Mouse (Mus musculus) neural tube, embryonic 11.5 days (tissue): ENCODE measurements around the gene Ak1. TPM values are rescaled to one million over a fixed set of nuclear protein-coding genes. Genes with fewer than 3 reads are reported as not detected.

Experiments
- ATAC-seq: fragments of 200-750 bp; cut with Nextera tagmentation; 2 replicates; pipeline ENCODE4 v1.8.0; 2017; ENCODE audit warnings: moderate number of reproducible peaks, mild to moderate bottlenecking, moderate TSS enrichment, moderate library complexity; ENCODE audit not compliant: insufficient read depth, low FRiP score, low TSS enrichment
- DNase-seq: peaks from one replicate; pipeline ENCODE4 v3.0.0-alpha.2; 2015; ENCODE audit warnings: low spot score
- H3K27ac ChIP-seq: fragments of 300-500 bp; sonication (generic); 2 replicates; pipeline ENCODE4 v1.5.1; 2014; ENCODE audit warnings: low read depth, mild to moderate bottlenecking, low read length
- H3K27me3 ChIP-seq: fragments of 300-500 bp; sonication (generic); 2 replicates; pipeline ENCODE4 v1.6.1; 2014; ENCODE audit warnings: mild to moderate bottlenecking, low read length, mixed read lengths; ENCODE audit not compliant: control insufficient read depth, insufficient read depth
- H3K36me3 ChIP-seq: fragments of 300-500 bp; sonication (generic); 2 replicates; pipeline ENCODE4 v1.6.1; 2014; ENCODE audit warnings: mild to moderate bottlenecking, low read length, moderate library complexity, mixed read lengths; ENCODE audit not compliant: control insufficient read depth, insufficient read depth
- H3K4me1 ChIP-seq: fragments of 300-500 bp; sonication (generic); 2 replicates; pipeline ENCODE4 v1.6.1; 2014; ENCODE audit warnings: low read length, mixed read lengths; ENCODE audit not compliant: control insufficient read depth, insufficient read depth
- H3K4me2 ChIP-seq: fragments of 300-500 bp; sonication (generic); 2 replicates; pipeline ENCODE4 v1.6.1; 2014; ENCODE audit warnings: low read depth, mild to moderate bottlenecking, moderate library complexity
- H3K4me3 ChIP-seq: fragments of 300-500 bp; sonication (generic); 2 replicates; pipeline ENCODE4 v1.5.1; 2014; ENCODE audit warnings: low read depth, low read length
- H3K9ac ChIP-seq: fragments of 300-500 bp; sonication (generic); 2 replicates; pipeline ENCODE4 v1.6.1; 2014; ENCODE audit warnings: mild to moderate bottlenecking, low read length
- H3K9me3 ChIP-seq: fragments of 300-500 bp; sonication (generic); 2 replicates; pipeline ENCODE4 v1.6.1; 2016; ENCODE audit warnings: low read length; ENCODE audit not compliant: control insufficient read depth
- WGBS: fragments of 180-500 bp; shearing (Covaris S2); extraction: QIAGEN DNeasy Blood & Tissue Kit; methylation state at CpG from one replicate; pipeline ENCODE4 v1.1.7; 2014; 5-methylcytosine and 5-hydroxymethylcytosine counted together
- polyA plus RNA-seq: library from polyadenylated mRNA; unstranded; fragments of >200 nt; fragmentation: Nextera tagmentation; extraction: Ambion mirVana; gene quantifications from 2 replicates; pipeline ENCODE4 v1.2.1, GENCODE M21; 2014

Ak1 gene
- polyA plus RNA-seq, 1 experiment from 2014 or later = 33.0 TPM

- 90% methylated on average over 5 of the region's 5 CpGs for WGBS
- DNase-seq = no peak
- no peak overlapping the region for H3K27ac ChIP-seq
Measured at GRCm38 (mm10) chr2:32597248-32597647, 24.3 kb upstream of the Ak1 start.

GRCm38 (mm10) chr2:32597699-32598098 is 23.9 kb upstream of the Ak1 start:
- no peak overlapping the region for H3K4me2 ChIP-seq
- no peaks in the 10 kb centered on the region for H3K36me3 ChIP-seq
- H3K9me3 ChIP-seq = no peaks in the 10 kb centered on the region
- no peak overlapping the region for H3K9ac ChIP-seq
- no peak for DNase-seq
- WGBS = 95% methylated on average over 5 of the region's 5 CpGs
- peaks cover 4% of the 10 kb centered on the region; the same call in 1 of the 2 replicates for H3K4me1 ChIP-seq
- no peak overlapping the region for H3K27ac ChIP-seq
- no peak for ATAC-seq
- no peak overlapping the region for H3K4me3 ChIP-seq
- no peaks in the 10 kb centered on the region for H3K27me3 ChIP-seq

More at GRCm38 (mm10) chr2:32597248-32597647, 24.3 kb upstream of the Ak1 start:
- Histone ChIP-seq H3K4me1 (peaks cover 1% of the 10 kb centered on the region; the same call in 1 of the 2 replicates), H3K4me2 (no peak overlapping the region), H3K4me3 (no peak overlapping the region), H3K9me3 (no peaks in the 10 kb centered on the region), H3K9ac (no peak overlapping the region), H3K36me3 (no peaks in the 10 kb centered on the region; the same call in 1 of the 2 replicates), H3K27me3 (no peaks in the 10 kb centered on the region)
- ATAC-seq = no peak

GRCm38 (mm10) chr2:32598506-32598905 is 23.1 kb upstream of the Ak1 start:
- Histone ChIP-seq H3K4me3 (no peak overlapping the region), H3K9ac (no peak overlapping the region), H3K9me3 (no peaks in the 10 kb centered on the region), H3K27me3 (no peaks in the 10 kb centered on the region), H3K4me2 (no peak overlapping the region), H3K36me3 (no peaks in the 10 kb centered on the region), H3K27ac (no peak overlapping the region), H3K4me1 (peaks cover 4% of the 10 kb centered on the region; the same call in 1 of the 2 replicates)
- DNase-seq (no peak), ATAC-seq (no peak)
- 92% methylated on average over 8 of the region's 8 CpGs for WGBS

- Histone ChIP-seq H3K9ac (no peak within 1 kb of the TSS), H3K4me2 (no peak within 1 kb of the TSS), H3K27ac (no peak within 1 kb of the TSS), H3K36me3 (no peaks in the 10 kb centered on the region), H3K27me3 (no peaks in the 10 kb centered on the region), H3K4me3 (no peak within 1 kb of the TSS), H3K4me1 (peaks cover 4% of the 10 kb centered on the region; the same call in 1 of the 2 replicates), H3K9me3 (no peaks in the 10 kb centered on the region)
- DNase-seq = no peak
- no peak for ATAC-seq
- WGBS = 95% methylated on average over 3 of the region's 3 CpGs
Measured at GRCm38 (mm10) chr2:32599409-32599808, 22.1 kb upstream of the Ak1 start, which contains the start of gene St6galnac6. Gene St6galnac6, plus strand, starts transcription at chr2:32599709.

- Histone ChIP-seq H3K9ac (no peak overlapping the region), H3K9me3 (no peaks in the 10 kb centered on the region), H3K27me3 (no peaks in the 10 kb centered on the region), H3K36me3 (no peaks in the 10 kb centered on the region), H3K4me3 (no peak overlapping the region), H3K27ac (no peak overlapping the region), H3K4me2 (no peak overlapping the region), H3K4me1 (peaks cover 4% of the 10 kb centered on the region; the same call in 1 of the 2 replicates)
- DNase-seq (peak; percentile 46), ATAC-seq (no peak)
- 43% methylated on average over 8 of the region's 8 CpGs for WGBS
Measured at GRCm38 (mm10) chr2:32601417-32602065, 20.0 kb upstream of the Ak1 start.

GRCm38 (mm10) chr2:32602600-32603054 is 18.9 kb upstream of the Ak1 start:
- Histone ChIP-seq H3K27ac (0 out of 2 replicates have a peak overlapping the region, but pooled peaks have one; percentile 27), H3K9me3 (no peaks in the 10 kb centered on the region), H3K4me1 (peaks cover 4% of the 10 kb centered on the region), H3K4me2 (peak overlapping the region; percentile 34), H3K4me3 (peak overlapping the region; percentile 19), H3K27me3 (no peaks in the 10 kb centered on the region; the same call in 1 of the 2 replicates), H3K9ac (0 out of 2 replicates have a peak overlapping the region, but pooled peaks have one; percentile 14), H3K36me3 (no peaks in the 10 kb centered on the region)
- WGBS = under 1% methylated on average over 11 of the region's 11 CpGs
- DNase-seq (peak; percentile 85), ATAC-seq (no peak)

- no peaks in the 10 kb centered on the region for H3K36me3 ChIP-seq
- H3K4me2 ChIP-seq = no peak overlapping the region
- no peak overlapping the region for H3K27ac ChIP-seq
- ATAC-seq (no peak), DNase-seq (no peak)
- no peaks in the 10 kb centered on the region; the same call in 1 of the 2 replicates for H3K27me3 ChIP-seq
- H3K4me1 ChIP-seq = peaks cover 14% of the 10 kb centered on the region
- WGBS = 51% methylated on average over 10 of the region's 10 CpGs
- no peak overlapping the region for H3K9ac ChIP-seq
- H3K4me3 ChIP-seq = no peak overlapping the region
- H3K9me3 ChIP-seq = no peaks in the 10 kb centered on the region
Measured at GRCm38 (mm10) chr2:32604631-32605030, 16.9 kb upstream of the Ak1 start.

- 16% methylated on average over 35 of the region's 55 CpGs for WGBS
- Histone ChIP-seq H3K36me3 (no peaks in the 10 kb centered on the region), H3K9me3 (no peaks in the 10 kb centered on the region), H3K4me1 (peaks cover 14% of the 10 kb centered on the region), H3K4me3 (peak overlapping the region; percentile 71), H3K27me3 (no peaks in the 10 kb centered on the region; the same call in 1 of the 2 replicates), H3K27ac (no peak overlapping the region), H3K9ac (peak overlapping the region; percentile 77), H3K4me2 (peak overlapping the region; percentile 83)
- ATAC-seq = peak; percentile 75; the same call in 1 of the 2 replicates
- peak; percentile 89 for DNase-seq
Measured at GRCm38 (mm10) chr2:32606161-32607142, 15.1 kb upstream of the Ak1 start.
